Mouse (Mus musculus): ENCODE measurements around the gene Ttc28. TPM values are rescaled to one million over a fixed set of nuclear protein-coding genes. Genes with fewer than 3 reads are reported as not detected.
"Not testable (repeated sequence)": the region's sequence is repeated elsewhere in the genome, so short reads cannot be mapped to it uniquely, and the experiment has no call there.

The Ttc28 gene
- total and polyA plus RNA-seq, 3 experiments = 1.1 to 1.8 TPM; not detected in 1

DNA sequence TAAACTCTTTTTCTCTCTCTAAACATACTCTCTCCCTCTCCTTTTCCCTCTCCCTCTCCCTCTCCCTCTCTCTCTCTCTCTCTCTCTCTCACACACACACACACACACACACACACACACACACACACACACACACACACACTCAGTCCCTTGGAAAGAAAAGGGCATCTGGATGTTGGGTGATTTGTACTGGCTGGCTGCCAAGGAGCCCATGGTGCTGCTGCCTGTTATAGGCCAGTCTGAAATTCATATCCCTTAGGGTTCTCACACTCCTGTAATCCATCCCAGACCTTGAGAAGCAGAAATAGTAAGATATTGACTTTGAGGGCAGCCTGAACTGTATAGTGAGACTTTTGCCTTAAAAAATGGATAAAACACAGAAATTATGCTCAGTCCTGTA, 4.9 kb upstream of the Ttc28 start:
- no peak for TF ChIP-seq CHD2 (IDR thresholded peaks at IDR 0.05; ENCODE audit: low read length)
- Histone ChIP-seq H3K36me3 (ENCODE audit: control insufficient read depth in 1 of 2, insufficient read depth in 2 of 2, low read length in 2 of 2) (peaks cover 0 to 9% of the 10 kb centered on the region in 2 experiments; a peak in 1 of 4 replicates), H3K9ac (ENCODE audit: control insufficient read depth, low read depth, low read length, poor library complexity, severe bottlenecking) (no peak overlapping the region)

DNA sequence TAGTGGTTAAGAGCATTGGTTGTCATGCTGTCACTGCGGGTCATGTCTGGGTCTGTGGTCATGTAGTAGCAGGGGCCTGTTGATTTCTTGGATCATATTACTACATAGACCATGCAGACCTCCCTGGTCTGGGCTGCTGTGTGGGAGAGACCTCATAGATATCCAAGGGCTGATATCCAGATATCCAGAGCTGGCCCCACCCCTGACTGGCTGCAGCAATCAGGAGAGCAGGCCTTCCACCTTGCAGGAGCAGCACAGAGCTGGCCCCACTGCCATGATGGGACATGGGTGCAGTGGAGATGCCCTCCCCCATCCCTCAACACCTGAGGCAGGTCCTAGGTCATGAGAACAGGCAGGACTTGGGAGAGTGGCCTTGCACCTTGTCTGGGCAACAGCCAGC, 4.3 kb upstream of the Ttc28 start:
- no peaks in the 10 kb centered on the region for H3K9me3 ChIP-seq (replicated peaks; ENCODE audit: insufficient read depth, low read length)
- no peaks in the 10 kb centered on the region for H3K27me3 ChIP-seq (ENCODE audit: control insufficient read depth in 1 of 2, insufficient read depth in 2 of 2, low read length in 2 of 2)
- no peak overlapping the region for H3K9ac ChIP-seq (ENCODE audit: control insufficient read depth, low read depth, low read length, poor library complexity, severe bottlenecking)
- H3K27ac ChIP-seq (ENCODE audit: control insufficient read depth, low read depth, low read length) = no peak overlapping the region
- TF ChIP-seq USF1 (IDR thresholded peaks at IDR 0.05; ENCODE audit: low read depth, low read length) (no peak), CTCF (IDR thresholded peaks at IDR 0.05 in 2 of 3, conservative IDR thresholded peaks at IDR 0.05 in 1 of 3; ENCODE audit: control insufficient read depth in 1 of 3, insufficient read depth in 1 of 3, low read depth in 2 of 3, low read length in 3 of 3, poor library complexity in 1 of 3, severe bottlenecking in 1 of 3) (no peak), POLR2AphosphoS2 (IDR thresholded peaks at IDR 0.05; ENCODE audit: low read length) (no peak), MAZ (IDR thresholded peaks at IDR 0.05; ENCODE audit: low read depth, low read length) (no peak), UBTF (IDR thresholded peaks at IDR 0.05; ENCODE audit: borderline replicate concordance, insufficient read depth, low read depth, low read length) (no peak)
- peaks cover under 1 to 6% of the 10 kb centered on the region in 2 experiments; a peak in 1 of 4 replicates for H3K36me3 ChIP-seq (ENCODE audit: control insufficient read depth in 1 of 2, insufficient read depth in 2 of 2, low read length in 2 of 2)
- H3K4me1 ChIP-seq (ENCODE audit: control insufficient read depth in 1 of 2, insufficient read depth in 2 of 2, low read length in 2 of 2) = peaks cover 0 to 1% of the 10 kb centered on the region in 2 experiments; a peak in 1 of 4 replicates
- DNase-seq (ENCODE audit: low read depth, low spot score) = no peak
- H3K4me3 ChIP-seq (ENCODE audit: control insufficient read depth in 1 of 2, insufficient read depth in 1 of 2, low read depth in 2 of 2, low read length in 2 of 2) = no peak overlapping the region
- H3K79me2 ChIP-seq (ENCODE audit: control insufficient read depth, insufficient read depth, low read length, poor library complexity) = peaks cover 3% of the 10 kb centered on the region; the same call in 1 of the 2 replicates

More for the DNA sequence above, 4.9 kb upstream of the Ttc28 start:
- DNase-seq (ENCODE audit: low read depth, low spot score) = peak; percentile 13
- H3K4me1 ChIP-seq (ENCODE audit: control insufficient read depth in 1 of 2, insufficient read depth in 2 of 2, low read length in 2 of 2) = no peaks in the 10 kb centered on the region
- no peak overlapping the region for H3K27ac ChIP-seq (ENCODE audit: control insufficient read depth, low read depth, low read length)
- peaks cover 2% of the 10 kb centered on the region; the same call in 1 of the 2 replicates for H3K79me2 ChIP-seq (ENCODE audit: control insufficient read depth, insufficient read depth, low read length, poor library complexity)
- H3K9me3 ChIP-seq (replicated peaks; ENCODE audit: insufficient read depth, low read length) = no peaks in the 10 kb centered on the region
- H3K27me3 ChIP-seq (ENCODE audit: control insufficient read depth in 1 of 2, insufficient read depth in 2 of 2, low read length in 2 of 2) = no peaks in the 10 kb centered on the region
- no peak overlapping the region for H3K4me3 ChIP-seq (ENCODE audit: control insufficient read depth in 1 of 2, insufficient read depth in 1 of 2, low read depth in 2 of 2, low read length in 2 of 2)

DNA sequence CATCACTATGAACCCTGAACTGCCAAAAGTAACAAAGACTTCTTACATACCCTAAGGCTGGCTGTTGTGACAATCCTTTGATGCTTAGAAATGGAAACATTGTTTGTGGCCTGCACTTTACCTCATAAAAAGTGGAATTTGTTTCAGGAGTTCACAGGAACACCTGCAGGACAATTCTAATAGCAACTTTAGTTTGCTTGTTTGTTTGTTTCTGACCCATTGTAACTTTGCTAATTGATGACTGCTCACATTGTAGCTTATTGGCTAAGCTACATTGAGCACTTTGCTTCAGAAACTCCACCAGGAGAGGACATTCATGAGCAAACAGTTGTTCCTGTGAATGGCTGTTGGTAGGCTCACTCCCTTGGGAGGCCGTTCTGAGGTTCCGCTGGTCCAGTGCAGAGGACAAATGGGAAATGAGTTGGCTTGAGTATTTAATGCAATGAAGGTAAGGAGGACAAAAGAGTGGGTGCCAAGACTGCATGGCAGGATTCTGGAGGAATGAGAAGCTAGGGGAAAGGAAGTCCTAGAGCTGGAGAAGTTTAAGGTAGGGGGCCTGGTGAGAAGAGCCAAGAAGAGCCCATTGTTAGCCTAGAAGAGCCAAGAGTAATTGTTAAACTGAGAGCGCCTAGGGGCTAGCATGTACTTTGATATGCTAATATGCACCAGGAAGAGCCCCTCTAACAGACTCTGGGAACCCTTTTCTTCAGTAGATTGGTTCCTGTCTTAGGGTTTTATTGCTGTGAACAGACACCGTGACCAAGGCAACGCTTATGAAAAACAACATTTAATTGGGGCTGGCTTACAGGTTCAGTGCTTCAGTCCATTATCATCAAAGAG, 1.7 kb upstream of the Ttc28 start:
- H3K9me3 ChIP-seq (replicated peaks; ENCODE audit: insufficient read depth, low read length) = no peaks in the 10 kb centered on the region
- no peak for DNase-seq (ENCODE audit: low read depth, low spot score)
- H3K79me2 ChIP-seq (ENCODE audit: control insufficient read depth, insufficient read depth, low read length, poor library complexity) = peaks cover 3% of the 10 kb centered on the region; the same call in 1 of the 2 replicates
- H3K4me3 ChIP-seq (ENCODE audit: control insufficient read depth in 1 of 2, insufficient read depth in 1 of 2, low read depth in 2 of 2, low read length in 2 of 2) = no peak overlapping the region
- TF ChIP-seq MXI1 (IDR thresholded peaks at IDR 0.05; ENCODE audit: low read depth, low read length) = no peak
- TF ChIP-seq CHD1 (IDR thresholded peaks at IDR 0.05; ENCODE audit: low read depth, low read length) = no peak
- no peak for TF ChIP-seq E2F4 (IDR thresholded peaks at IDR 0.05; ENCODE audit: borderline replicate concordance, low read depth, low read length)
- no peak for TF ChIP-seq BHLHE40 (IDR thresholded peaks at IDR 0.05; ENCODE audit: borderline replicate concordance, low read depth, low read length)
- no peak for TF ChIP-seq CTCF (IDR thresholded peaks at IDR 0.05 in 2 of 3, conservative IDR thresholded peaks at IDR 0.05 in 1 of 3; ENCODE audit: control insufficient read depth in 1 of 3, insufficient read depth in 1 of 3, low read depth in 2 of 3, low read length in 3 of 3, poor library complexity in 1 of 3, severe bottlenecking in 1 of 3)
- no peak for TF ChIP-seq POLR2AphosphoS2 (IDR thresholded peaks at IDR 0.05; ENCODE audit: low read length)
- TF ChIP-seq POLR2AphosphoS5 (IDR thresholded peaks at IDR 0.05; ENCODE audit: borderline replicate concordance, low read depth, low read length) = no peak
- TF ChIP-seq USF2 (IDR thresholded peaks at IDR 0.05; ENCODE audit: borderline replicate concordance in 1 of 2, insufficient read depth in 1 of 2, low read depth in 1 of 2, low read length in 2 of 2) = no peak
- no peak for TF ChIP-seq ETS1 (IDR thresholded peaks at IDR 0.05; ENCODE audit: low read depth, low read length)
- H3K27ac ChIP-seq (ENCODE audit: control insufficient read depth, low read depth, low read length) = no peak overlapping the region
- H3K4me1 ChIP-seq (ENCODE audit: control insufficient read depth in 1 of 2, insufficient read depth in 2 of 2, low read length in 2 of 2) = peaks cover 0 to 4% of the 10 kb centered on the region in 2 experiments; a peak in 1 of 4 replicates
- H3K36me3 ChIP-seq (ENCODE audit: control insufficient read depth in 1 of 2, insufficient read depth in 2 of 2, low read length in 2 of 2) = peaks cover 2 to 4% of the 10 kb centered on the region in 2 experiments; a peak in 1 of 4 replicates
- H3K9ac ChIP-seq (ENCODE audit: control insufficient read depth, low read depth, low read length, poor library complexity, severe bottlenecking) = no peak overlapping the region
- H3K27me3 ChIP-seq (ENCODE audit: control insufficient read depth in 1 of 2, insufficient read depth in 2 of 2, low read length in 2 of 2) = no peaks in the 10 kb centered on the region

DNA sequence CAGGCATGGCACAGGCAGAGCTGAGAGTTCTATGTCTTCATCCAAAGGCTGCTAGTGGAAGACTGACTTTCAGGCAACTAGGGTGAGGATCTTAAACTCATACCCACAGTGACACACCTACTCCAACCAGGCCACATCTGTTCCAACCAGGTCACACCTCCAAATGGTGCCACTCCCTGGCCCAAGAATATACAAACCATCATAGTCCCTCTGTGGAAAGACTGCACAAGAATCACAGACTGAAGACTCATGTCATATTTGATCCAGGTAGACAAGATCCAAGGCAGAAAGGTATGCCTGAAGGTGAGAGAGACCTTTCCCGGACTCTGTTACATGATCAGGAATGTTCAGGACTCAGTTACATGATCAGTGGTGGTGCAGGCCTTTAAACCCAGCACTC, 1.1 kb upstream of the Ttc28 start:
- not testable (repeated sequence) for H3K79me2 ChIP-seq (ENCODE audit: control insufficient read depth, insufficient read depth, low read length, poor library complexity); H3K4me1 ChIP-seq (ENCODE audit: control insufficient read depth in 1 of 2, insufficient read depth in 2 of 2, low read length in 2 of 2); H3K9ac ChIP-seq (ENCODE audit: control insufficient read depth, low read depth, low read length, poor library complexity, severe bottlenecking); H3K9me3 ChIP-seq (replicated peaks; ENCODE audit: insufficient read depth, low read length); H3K27me3 ChIP-seq (ENCODE audit: control insufficient read depth in 1 of 2, insufficient read depth in 2 of 2, low read length in 2 of 2); H3K4me3 ChIP-seq (ENCODE audit: control insufficient read depth in 1 of 2, insufficient read depth in 1 of 2, low read depth in 2 of 2, low read length in 2 of 2); H3K36me3 ChIP-seq (ENCODE audit: control insufficient read depth in 1 of 2, insufficient read depth in 2 of 2, low read length in 2 of 2); DNase-seq (ENCODE audit: low read depth, low spot score); H3K27ac ChIP-seq (ENCODE audit: control insufficient read depth, low read depth, low read length)

Measured in MEL (cell line).